Mouse (Mus musculus) cortical plate, adult 2 months (tissue): ENCODE measurements around the gene Apln. TPM values are rescaled to one million over a fixed set of nuclear protein-coding genes. Genes with fewer than 3 reads are reported as not detected.

ENCODE experiments used
- H3K27ac ChIP-seq: fragments of 200-500 bp; 2 replicates; pipeline ENCODE4 v1.5.1; 2012; ENCODE audit warnings: low read length, control low read depth, inconsistent platforms; ENCODE audit not compliant: insufficient read depth
- H3K4me1 ChIP-seq: fragments of 200-500 bp; 2 replicates; pipeline ENCODE4 v1.6.1; 2011; ENCODE audit warnings: low read length; ENCODE audit not compliant: control insufficient read depth, insufficient read depth
- H3K4me3 ChIP-seq: fragments of 200-500 bp; 2 replicates; pipeline ENCODE4 v1.5.1; 2011; ENCODE audit warnings: mild to moderate bottlenecking, low read length, control low read depth; ENCODE audit not compliant: insufficient read depth
- CTCF ChIP-seq: fragments of 200-500 bp; IDR thresholded peaks from 2 replicates; pipeline ENCODE4 v1.5.1; 2011; ENCODE audit warnings: mild to moderate bottlenecking, control low read depth, low read length; ENCODE audit not compliant: insufficient read depth; ENCODE audit errors: extremely low read depth
- POLR2A ChIP-seq: fragments of 200-500 bp; IDR thresholded peaks from 2 replicates; pipeline ENCODE4 v1.6.1; 2011; ENCODE audit warnings: mild to moderate bottlenecking, low read length, control low read depth; ENCODE audit not compliant: insufficient read depth; ENCODE audit errors: extremely low read depth
- polyA plus RNA-seq: library from polyadenylated mRNA; depleted of rRNA; stranded (reverse); fragments of >200 nt; gene quantifications from 2 replicates; pipeline ENCODE4 v1.2.3, GENCODE M21; 2012

Gene Apln
- polyA plus RNA-seq, 1 experiment = 30.1 TPM

GRCm38 (mm10) chrX:48022811-48023210 lies 11.8 kb downstream of the Apln start:
- no peak for TF ChIP-seq POLR2A
- TF ChIP-seq CTCF = no peak
- no peaks in the 10 kb centered on the region for H3K4me1 ChIP-seq
- no peak overlapping the region for H3K27ac ChIP-seq
- no peak overlapping the region for H3K4me3 ChIP-seq

DNA sequence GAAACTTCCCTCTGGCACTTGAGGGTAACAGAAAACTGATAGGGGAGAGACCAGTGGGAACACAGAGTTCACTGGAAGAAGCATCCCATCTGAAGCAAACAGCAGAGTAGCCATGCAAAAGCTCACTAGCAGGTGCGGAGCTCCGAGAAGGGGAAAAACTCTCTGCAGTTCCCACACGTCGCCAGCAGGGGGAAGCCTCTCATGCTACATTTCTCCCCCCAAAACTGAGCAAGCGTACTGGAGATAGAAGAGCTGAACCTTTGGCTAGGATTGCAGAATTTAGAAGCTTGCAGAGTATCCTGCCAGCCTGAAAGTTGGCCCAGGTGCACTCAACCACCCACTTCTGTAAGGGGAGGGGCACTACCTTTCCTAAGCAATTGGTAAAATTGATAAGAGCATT lies 14.7 kb downstream of the Apln start:
- no peak overlapping the region for H3K4me3 ChIP-seq
- TF ChIP-seq POLR2A (no peak), CTCF (no peak)
- H3K4me1 ChIP-seq = no peaks in the 10 kb centered on the region; the same call in 1 of the 2 replicates
- H3K27ac ChIP-seq = no peak overlapping the region

GRCm38 (mm10) chrX:48019359-48019758 lies 15.3 kb downstream of the Apln start:
- Histone ChIP-seq H3K4me1 (no peaks in the 10 kb centered on the region; the same call in 1 of the 2 replicates), H3K4me3 (no peak overlapping the region), H3K27ac (no peak overlapping the region)
- TF ChIP-seq POLR2A = no peak
- no peak for TF ChIP-seq CTCF

GRCm38 (mm10) chrX:48016906-48017601 lies 17.6 kb downstream of the Apln start:
- no peaks in the 10 kb centered on the region; the same call in 1 of the 2 replicates for H3K4me1 ChIP-seq
- H3K4me3 ChIP-seq = no peak overlapping the region
- no peak for TF ChIP-seq POLR2A
- TF ChIP-seq CTCF = no peak
- H3K27ac ChIP-seq = no peak overlapping the region

- Histone ChIP-seq H3K27ac (no peak overlapping the region), H3K4me3 (no peak overlapping the region), H3K4me1 (no peaks in the 10 kb centered on the region)
- TF ChIP-seq CTCF (no peak), POLR2A (no peak)
Observed at GRCm38 (mm10) chrX:48011656-48012055, 23.0 kb downstream of the Apln start.

DNA sequence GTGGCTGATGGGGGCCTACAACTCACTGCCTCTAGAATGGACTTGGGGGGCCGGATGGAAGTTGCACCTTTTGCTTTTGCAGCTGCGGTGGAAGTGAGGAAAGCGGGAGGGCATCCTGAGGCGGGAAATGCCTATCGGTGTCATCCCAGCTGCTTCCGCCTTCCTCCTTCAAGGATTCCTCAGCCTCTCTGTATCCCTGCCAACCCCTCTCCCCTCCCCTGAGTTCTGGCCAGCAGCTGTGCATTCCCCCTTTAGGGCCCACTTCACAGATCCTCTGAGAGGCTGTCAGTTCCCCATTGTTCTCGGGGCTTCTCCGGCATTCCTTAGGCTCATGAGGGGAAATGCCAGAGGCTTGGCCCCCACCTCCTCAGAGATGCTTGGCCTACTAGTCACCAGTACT lies 28.6 kb downstream of the Apln start:
- H3K4me1 ChIP-seq = no peaks in the 10 kb centered on the region

DNA sequence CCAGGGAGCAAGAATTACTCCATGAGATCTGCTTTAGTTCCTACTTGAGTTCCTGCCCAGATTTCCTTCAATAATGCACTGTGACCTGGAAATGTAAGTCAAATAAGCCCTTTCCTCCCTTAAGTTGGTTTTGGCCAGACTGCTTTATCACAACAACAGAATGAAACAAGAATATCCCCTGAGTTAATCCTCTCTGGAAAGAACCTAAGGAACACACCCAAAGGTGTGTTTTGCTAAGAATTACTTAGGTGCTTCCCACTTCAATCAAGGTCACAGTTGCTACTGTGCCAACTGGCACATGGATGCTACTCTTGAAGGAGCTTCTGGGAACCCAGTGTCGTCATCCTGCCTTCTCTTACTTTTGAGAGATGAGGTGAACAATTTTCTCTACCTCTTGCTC lies 29.9 kb downstream of the Apln start:
- H3K27ac ChIP-seq = no peak overlapping the region
- H3K4me3 ChIP-seq = no peak overlapping the region
- TF ChIP-seq CTCF = no peak
- no peak for TF ChIP-seq POLR2A
- H3K4me1 ChIP-seq = no peaks in the 10 kb centered on the region

More for the DNA sequence above, 28.6 kb downstream of the Apln start:
- H3K4me3 ChIP-seq = no peak overlapping the region
- no peak for TF ChIP-seq POLR2A
- TF ChIP-seq CTCF = no peak
- H3K27ac ChIP-seq = no peak overlapping the region

DNA sequence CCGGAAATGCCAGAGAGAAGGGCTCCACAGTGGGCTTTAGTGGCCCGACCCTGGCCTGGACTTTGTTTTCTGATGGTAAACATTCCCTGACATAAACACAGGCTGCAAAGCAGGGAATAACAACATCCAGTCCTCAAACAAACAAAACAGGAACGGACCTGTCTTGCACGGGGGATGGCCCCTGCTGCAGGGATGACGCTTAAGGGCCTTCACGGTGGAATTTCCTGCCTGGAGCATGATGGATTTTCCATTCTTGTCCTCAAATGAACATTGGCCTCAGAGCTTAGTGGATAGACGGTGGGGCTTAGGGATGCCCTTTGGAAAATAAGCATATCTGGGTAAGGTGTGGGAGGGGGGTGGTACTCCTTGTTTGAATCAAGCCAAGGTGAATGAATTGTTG lies 33.5 kb downstream of the Apln start:
- H3K4me1 ChIP-seq = no peaks in the 10 kb centered on the region
- no peak overlapping the region for H3K27ac ChIP-seq
- TF ChIP-seq POLR2A (no peak), CTCF (no peak)
- no peak overlapping the region for H3K4me3 ChIP-seq

GRCm38 (mm10) chrX:47998412-47998811 lies 36.2 kb downstream of the Apln start:
- TF ChIP-seq POLR2A (no peak), CTCF (no peak)
- H3K27ac ChIP-seq = no peak overlapping the region
- H3K4me1 ChIP-seq = no peaks in the 10 kb centered on the region
- H3K4me3 ChIP-seq = no peak overlapping the region

- no peak overlapping the region for H3K4me3 ChIP-seq
- H3K4me1 ChIP-seq = no peaks in the 10 kb centered on the region
- TF ChIP-seq POLR2A (no peak), CTCF (peak; percentile 76)
- H3K27ac ChIP-seq = no peak overlapping the region
Observed at GRCm38 (mm10) chrX:47992606-47993005, 42.0 kb downstream of the Apln start.
